Mouse (Mus musculus): ENCODE results near the gene S100a14.

DNA sequence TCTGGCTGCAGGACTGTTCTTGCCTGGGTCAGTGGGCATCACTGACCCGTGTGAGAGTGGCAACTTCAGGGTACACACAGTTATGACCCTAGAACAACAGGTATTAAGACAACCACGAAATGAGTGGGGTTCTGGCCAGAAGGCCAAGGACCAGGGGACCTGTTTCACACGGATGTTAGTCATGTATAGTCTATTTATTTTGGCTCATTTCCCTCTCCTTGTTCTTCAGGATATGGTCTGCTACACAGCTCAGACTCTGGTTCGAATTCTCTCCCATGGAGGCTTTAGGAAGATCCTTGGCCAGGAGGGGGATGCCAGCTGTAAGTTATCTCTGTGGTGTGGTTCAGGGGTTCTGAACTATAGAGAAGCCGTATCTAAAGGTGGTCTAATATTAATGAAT, 39.7 kb upstream of the S100a14 start:
- TF ChIP-seq CTCF (IDR thresholded peaks at IDR 0.05; ENCODE audit: insufficient read depth, low read length) (no peak), POLR2A (IDR thresholded peaks at IDR 0.05; ENCODE audit: borderline replicate concordance, extremely low read depth, low read depth, low read length) (no peak)
